Mouse (Mus musculus) heart, embryonic 15.5 days (tissue): Measurements from ENCODE around the gene C1qc. TPM values are rescaled to one million over a fixed set of nuclear protein-coding genes. Genes with fewer than 3 reads are reported as not detected.

Experiments
- ATAC-seq: fragments of 200-750 bp; cut with Nextera tagmentation; replicated peaks from 2 replicates; pipeline ENCODE4 v1.8.0; 2017; ENCODE audit warnings: low read depth, moderate TSS enrichment; ENCODE audit not compliant: insufficient number of reproducible peaks, insufficient read depth, low FRiP score
- H3K27ac ChIP-seq: fragments of 300-500 bp; sonication (generic); 2 replicates; pipeline ENCODE4 v1.5.1; 2015; ENCODE audit warnings: mild to moderate bottlenecking, inconsistent platforms
- H3K27me3 ChIP-seq: fragments of 300-500 bp; sonication (generic); 2 replicates; pipeline ENCODE4 v1.6.1; 2015; ENCODE audit warnings: inconsistent platforms
- H3K36me3 ChIP-seq: fragments of 300-500 bp; sonication (generic); 2 replicates; pipeline ENCODE4 v1.6.1; 2015; ENCODE audit warnings: mild to moderate bottlenecking, inconsistent platforms
- H3K4me1 ChIP-seq: fragments of 300-500 bp; sonication (generic); replicated peaks from 2 replicates; pipeline ENCODE4 v1.6.1; 2015; ENCODE audit warnings: inconsistent platforms
- H3K4me2 ChIP-seq: fragments of 300-500 bp; sonication (generic); 2 replicates; pipeline ENCODE4 v1.6.1; 2015; ENCODE audit warnings: inconsistent platforms, mild to moderate bottlenecking, moderate library complexity
- H3K4me3 ChIP-seq: fragments of 300-500 bp; sonication (generic); 2 replicates; pipeline ENCODE4 v1.5.1; 2015; ENCODE audit warnings: mild to moderate bottlenecking, inconsistent platforms
- H3K9ac ChIP-seq: fragments of 300-500 bp; sonication (generic); 2 replicates; pipeline ENCODE4 v1.6.1; 2015; ENCODE audit warnings: mild to moderate bottlenecking, inconsistent platforms
- H3K9me3 ChIP-seq: fragments of 300-500 bp; sonication (generic); replicated peaks from 2 replicates; pipeline ENCODE4 v1.6.1; 2016; ENCODE audit warnings: inconsistent platforms
- WGBS: fragments of 180-500 bp; shearing (Covaris S2); methylation state at CpG from one replicate; pipeline ENCODE4 v1.1.7; 2015; ENCODE audit warnings: mixed read lengths; 5-methylcytosine and 5-hydroxymethylcytosine counted together
- polyA plus RNA-seq: library from polyadenylated mRNA; unstranded; fragments of >200 nt; fragmentation: Nextera tagmentation; extraction: Ambion mirVana; gene quantifications from 2 replicates; pipeline ENCODE4 v1.2.1, GENCODE M21; 2015

C1qc gene
- polyA plus RNA-seq, 1 experiment from 2014 or later = 23.8 TPM

GRCm38 (mm10) chr4:136847166-136847565 is 45.7 kb downstream of the C1qc start:
- no peaks in the 10 kb centered on the region for H3K9me3 ChIP-seq
- no peak overlapping the region for H3K27ac ChIP-seq
- H3K9ac ChIP-seq = no peak overlapping the region
- H3K4me3 ChIP-seq = no peak overlapping the region
- 72% methylated on average over 6 of the region's 6 CpGs for WGBS
- no peak for ATAC-seq
- peaks cover 39% of the 10 kb centered on the region for H3K27me3 ChIP-seq
- H3K4me1 ChIP-seq = no peaks in the 10 kb centered on the region
- H3K4me2 ChIP-seq = no peak overlapping the region
- no peaks in the 10 kb centered on the region for H3K36me3 ChIP-seq

- whole genome bisulfite sequencing = 77% methylated on average over 10 of the region's 10 CpGs
- H3K27me3 ChIP-seq = peaks cover 61% of the 10 kb centered on the region
Observed at GRCm38 (mm10) chr4:136842802-136843201, 50.1 kb downstream of the C1qc start.

GRCm38 (mm10) chr4:136842033-136842432 is 50.8 kb downstream of the C1qc start:
- no peak for ATAC-seq
- H3K36me3 ChIP-seq = no peaks in the 10 kb centered on the region
- no peak overlapping the region for H3K4me3 ChIP-seq
- no peak overlapping the region for H3K27ac ChIP-seq
- 62% methylated on average over 4 of the region's 4 CpGs for WGBS
- no peak overlapping the region for H3K4me2 ChIP-seq
- H3K9me3 ChIP-seq = no peaks in the 10 kb centered on the region
- H3K9ac ChIP-seq = no peak overlapping the region
- H3K4me1 ChIP-seq = no peaks in the 10 kb centered on the region
- peaks cover 62% of the 10 kb centered on the region for H3K27me3 ChIP-seq

More at GRCm38 (mm10) chr4:136842802-136843201, 50.1 kb downstream of the C1qc start:
- H3K36me3 ChIP-seq = no peaks in the 10 kb centered on the region
- H3K4me3 ChIP-seq = no peak overlapping the region
- H3K4me2 ChIP-seq = no peak overlapping the region
- no peaks in the 10 kb centered on the region for H3K9me3 ChIP-seq
- ATAC-seq = no peak
- no peak overlapping the region for H3K9ac ChIP-seq
- no peaks in the 10 kb centered on the region for H3K4me1 ChIP-seq
- H3K27ac ChIP-seq = no peak overlapping the region

- Histone ChIP-seq H3K4me3 (no peak overlapping the region), H3K27ac (no peak overlapping the region), H3K27me3 (peaks cover 66% of the 10 kb centered on the region), H3K36me3 (no peaks in the 10 kb centered on the region), H3K9ac (no peak overlapping the region), H3K4me1 (peaks cover 8% of the 10 kb centered on the region), H3K4me2 (no peak overlapping the region), H3K9me3 (no peaks in the 10 kb centered on the region)
- 11% methylated on average over 5 of the region's 5 CpGs for WGBS
- ATAC-seq = peak; percentile 57; the same call in 1 of the 2 replicates
Observed at GRCm38 (mm10) chr4:136841056-136841455, 51.8 kb downstream of the C1qc start.

Other genes with a start within 250 kb of the C1qc start
- gene Ephb2, start 57.1 kb downstream of the C1qc start, polyA plus RNA-seq = 1.3 and 3.3 TPM in 2 replicates
- 43.1 and 60.2 TPM in 2 replicates for gene C1qb, start 6.9 kb downstream of the C1qc start, polyA plus RNA-seq
- 30.7 and 36.8 TPM in 2 replicates for gene C1qa, start 5.7 kb upstream of the C1qc start, polyA plus RNA-seq
- gene Epha8, start 63.8 kb upstream of the C1qc start, polyA plus RNA-seq = 0.04 and 0.08 TPM in 2 replicates
- gene Zbtb40, start 155.7 kb upstream of the C1qc start, polyA plus RNA-seq = 2.4 and 3.2 TPM in 2 replicates